In the genomic region with DNA sequence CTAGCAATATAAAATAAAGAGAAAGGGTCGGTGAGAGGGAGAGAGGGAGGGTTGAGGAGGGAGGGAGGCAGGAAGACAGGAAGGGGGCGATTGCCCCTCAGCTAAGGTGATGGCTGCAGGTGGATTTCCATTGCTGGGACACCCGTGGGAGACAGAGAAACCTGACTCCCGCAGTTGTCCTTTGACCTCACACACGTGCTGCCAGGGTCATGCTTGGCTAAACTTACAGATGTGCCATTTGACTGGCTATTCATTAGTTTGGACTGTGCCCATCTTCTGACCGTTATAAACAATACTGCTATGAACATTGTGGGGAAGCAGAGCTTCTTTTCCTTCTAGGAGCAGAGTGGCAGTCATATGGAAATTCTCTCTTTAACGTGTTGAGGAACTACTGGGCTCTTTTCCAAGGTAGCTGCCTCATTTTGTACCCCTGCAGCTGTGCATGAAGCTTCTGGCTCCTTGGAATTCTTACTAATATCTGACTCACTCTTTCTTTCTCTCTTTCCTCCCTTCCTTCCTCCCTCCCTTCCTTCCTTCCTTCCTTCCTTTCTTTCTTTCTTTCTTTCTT, we compare ENCODE assay signal across 26 mouse cellular contexts. TPM values are rescaled to one million over a fixed set of nuclear protein-coding genes. Genes with fewer than 3 reads are reported as not detected.
DNase-seq lines count a peak whose midpoint lies in the region; ATAC-seq and TF ChIP-seq lines count a peak whose summit lies in the region.
"Had no signal": no experiment of that assay in that cellular context is flagged by ENCODE, and none has a peak within 500 bp of the region (broad histone marks: within the 10 kb centered on the region; RNA-seq: fewer than 3 reads in every experiment).

No protein-coding gene starts in this region.

- H3K9me3 ChIP-seq in kidney, embryonic 16.5 days (ENCODE audit: low read length), result no peaks in the 10 kb centered on the region
- H3K9me3 ChIP-seq in stomach, embryonic 16.5 days (replicated peaks; ENCODE audit: control insufficient read depth, low read length), result no peaks in the 10 kb centered on the region
- H3K9me3 ChIP-seq in stomach, postnatal 0 days (ENCODE audit: control insufficient read depth, low read length), result no peaks in the 10 kb centered on the region
- no peaks in the 10 kb centered on the region for H3K9me3 ChIP-seq in kidney, postnatal 0 days (replicated peaks; ENCODE audit: low read length)
- no peaks in the 10 kb centered on the region for H3K9me3 ChIP-seq in midbrain, postnatal 0 days (ENCODE audit: low read length)
- H3K9me3 ChIP-seq: G1E; hindbrain, embryonic 13.5 days; midbrain, embryonic 10.5 days; neural tube, embryonic 15.5 days had no signal

- no peak for TF ChIP-seq EP300 in stomach, postnatal 0 days (optimal IDR thresholded peaks at IDR 0.05)

- no peaks in the 10 kb centered on the region for H3K4me1 ChIP-seq in kidney, embryonic 16.5 days (ENCODE audit: insufficient read depth, low read length)
- no peaks in the 10 kb centered on the region for H3K4me1 ChIP-seq in stomach, embryonic 16.5 days (ENCODE audit: control insufficient read depth, insufficient read depth, low read length)
- H3K4me1 ChIP-seq in stomach, postnatal 0 days (replicated peaks; ENCODE audit: control insufficient read depth, insufficient read depth), result no peaks in the 10 kb centered on the region
- H3K4me1 ChIP-seq in kidney, postnatal 0 days (replicated peaks; ENCODE audit: insufficient read depth, low read length), result no peaks in the 10 kb centered on the region
- no peaks in the 10 kb centered on the region for H3K4me1 ChIP-seq in midbrain, postnatal 0 days (ENCODE audit: insufficient read depth, low read length)
- H3K4me1 ChIP-seq: midbrain, embryonic 10.5 days; neural tube, embryonic 15.5 days had no signal

- no peak overlapping the region for H3K27ac ChIP-seq in kidney, embryonic 16.5 days (ENCODE audit: low read length)
- no peak overlapping the region for H3K27ac ChIP-seq in stomach, embryonic 16.5 days (ENCODE audit: low read length)
- H3K27ac ChIP-seq in stomach, postnatal 0 days (replicated peaks), result no peak overlapping the region
- no peak overlapping the region for H3K27ac ChIP-seq in kidney, postnatal 0 days
- no peak overlapping the region for H3K27ac ChIP-seq in midbrain, postnatal 0 days (ENCODE audit: low read depth, low read length)
- H3K27ac ChIP-seq: heart, adult 2 months; hindbrain, embryonic 13.5 days; layer of hippocampus, adult 2 months; midbrain, embryonic 10.5 days; neural tube, embryonic 15.5 days had no signal

- no peak overlapping the region for H3K9ac ChIP-seq in kidney, embryonic 16.5 days (replicated peaks; ENCODE audit: low read length)
- H3K9ac ChIP-seq in stomach, embryonic 16.5 days (ENCODE audit: low read length), result no peak overlapping the region
- H3K9ac ChIP-seq in stomach, postnatal 0 days (ENCODE audit: low read length), result no peak overlapping the region
- H3K9ac ChIP-seq in kidney, postnatal 0 days (ENCODE audit: low read depth, low read length), result no peak overlapping the region
- H3K9ac ChIP-seq in midbrain, postnatal 0 days (replicated peaks; ENCODE audit: low read length, poor library complexity, severe bottlenecking), result no peak overlapping the region
- H3K9ac ChIP-seq: hindbrain, embryonic 13.5 days; neural tube, embryonic 15.5 days had no signal

- no peak for ATAC-seq in kidney, embryonic 16.5 days (ENCODE audit: low FRiP score, low TSS enrichment)
- ATAC-seq in stomach, embryonic 16.5 days (ENCODE audit: insufficient read depth, low FRiP score), result 0 out of 2 replicates have a peak, but pooled peaks have one; percentile 33
- no peak for ATAC-seq in stomach, postnatal 0 days (ENCODE audit: low FRiP score, low TSS enrichment)
- peak; percentile 25; the same call in 1 of the 2 replicates for ATAC-seq in kidney, postnatal 0 days (replicated peaks; ENCODE audit: low FRiP score, low read depth)
- ATAC-seq in CD4-positive, CD25-positive, alpha-beta regulatory T cell, adult 4 months, result no peak
- ATAC-seq in midbrain, postnatal 0 days (ENCODE audit: low FRiP score), result no peak

- no peaks in the 10 kb centered on the region for H3K27me3 ChIP-seq in kidney, embryonic 16.5 days (ENCODE audit: insufficient read depth, low read length)
- no peaks in the 10 kb centered on the region for H3K27me3 ChIP-seq in stomach, embryonic 16.5 days (ENCODE audit: control insufficient read depth, insufficient read depth, low read length)
- no peaks in the 10 kb centered on the region for H3K27me3 ChIP-seq in stomach, postnatal 0 days (ENCODE audit: control insufficient read depth, insufficient read depth, low read length)
- H3K27me3 ChIP-seq in kidney, postnatal 0 days (ENCODE audit: insufficient read depth, low read length), result no peaks in the 10 kb centered on the region
- H3K27me3 ChIP-seq in midbrain, postnatal 0 days (ENCODE audit: insufficient read depth, low read length), result no peaks in the 10 kb centered on the region

- no peaks in the 10 kb centered on the region for H3K36me3 ChIP-seq in kidney, embryonic 16.5 days (ENCODE audit: insufficient read depth, low read length)
- H3K36me3 ChIP-seq in stomach, embryonic 16.5 days (ENCODE audit: control insufficient read depth, insufficient read depth, low read length), result no peaks in the 10 kb centered on the region
- H3K36me3 ChIP-seq in stomach, postnatal 0 days (ENCODE audit: control insufficient read depth, insufficient read depth, low read length), result no peaks in the 10 kb centered on the region
- no peaks in the 10 kb centered on the region for H3K36me3 ChIP-seq in kidney, postnatal 0 days (ENCODE audit: insufficient read depth, low read length)
- no peaks in the 10 kb centered on the region for H3K36me3 ChIP-seq in midbrain, postnatal 0 days (ENCODE audit: insufficient read depth, low read length)
- H3K36me3 ChIP-seq: G1E; hindbrain, embryonic 13.5 days; midbrain, embryonic 10.5 days; neural tube, embryonic 15.5 days had no signal

- peak; percentile 51 for DNase-seq in kidney, adult 18-20 months
- no peak for DNase-seq in stomach, postnatal 0 days (ENCODE audit: low spot score)
- DNase-seq in kidney, postnatal 0 days (ENCODE audit: low spot score), result peak; percentile 69
- no peak for DNase-seq in midbrain, postnatal 0 days (ENCODE audit: low spot score)
- DNase-seq: adrenal gland, adult 2 months; cerebellum, adult 11 months; cerebellum, postnatal 25 days; gastrocnemius, postnatal 14 days; heart, adult 2 months; lung, postnatal 36 days; right cerebral cortex, postnatal 4 days had no signal

- no peak overlapping the region for H3K4me3 ChIP-seq in kidney, embryonic 16.5 days (ENCODE audit: low read length)
- H3K4me3 ChIP-seq in stomach, embryonic 16.5 days (replicated peaks; ENCODE audit: low read length), result no peak overlapping the region
- no peak overlapping the region for H3K4me3 ChIP-seq in stomach, postnatal 0 days (ENCODE audit: low read depth, low read length)
- H3K4me3 ChIP-seq in kidney, postnatal 0 days (replicated peaks; ENCODE audit: low read depth, low read length), result no peak overlapping the region
- no peak overlapping the region for H3K4me3 ChIP-seq in midbrain, postnatal 0 days (ENCODE audit: low read depth, low read length)
- H3K4me3 ChIP-seq: erythroblast, embryonic 14.5 days; heart, adult 2 months; hindbrain, embryonic 13.5 days; layer of hippocampus, adult 2 months; midbrain, embryonic 10.5 days; neural tube, embryonic 15.5 days had no signal

- H3K4me2 ChIP-seq in kidney, embryonic 16.5 days (replicated peaks; ENCODE audit: low read depth, low read length), result no peak overlapping the region
- no peak overlapping the region for H3K4me2 ChIP-seq in stomach, embryonic 16.5 days (ENCODE audit: low read depth, low read length)
- H3K4me2 ChIP-seq in stomach, postnatal 0 days (replicated peaks; ENCODE audit: low read depth), result no peak overlapping the region
- H3K4me2 ChIP-seq in kidney, postnatal 0 days (ENCODE audit: low read length), result no peak overlapping the region
- H3K4me2 ChIP-seq in midbrain, postnatal 0 days (ENCODE audit: low read depth, low read length, poor library complexity, severe bottlenecking), result no peak overlapping the region
- H3K4me2 ChIP-seq: hindbrain, embryonic 13.5 days; neural tube, embryonic 15.5 days had no signal

- no peak for TF ChIP-seq CTCF in stomach, postnatal 0 days (IDR thresholded peaks at IDR 0.05; ENCODE audit: low read depth)
- no peak for TF ChIP-seq CTCF in kidney, postnatal 0 days (IDR thresholded peaks at IDR 0.05; ENCODE audit: low read depth)
- no peak for TF ChIP-seq CTCF in midbrain, postnatal 0 days (IDR thresholded peaks at IDR 0.05)

- WGBS in kidney, embryonic 16.5 days, result 15% methylated on average over 7 of the region's 7 CpGs
- 38% methylated on average over 7 of the region's 7 CpGs for WGBS in stomach, embryonic 16.5 days
- 40% methylated on average over 7 of the region's 7 CpGs for WGBS in stomach, postnatal 0 days
- WGBS in kidney, postnatal 0 days, result 11% methylated on average over 7 of the region's 7 CpGs
- 42% methylated on average over 7 of the region's 7 CpGs for WGBS in midbrain, postnatal 0 days

RNA-seq across cellular contexts. Expression of a gene that starts 3.7 kb away (rescaled TPM):
- not detected in 2 replicates for polyA plus RNA-seq in kidney, embryonic 16.5 days (2015; fragmentation: Nextera tagmentation; extraction: Ambion mirVana)
- polyA plus RNA-seq in stomach, embryonic 16.5 days (2015; fragmentation: Nextera tagmentation; extraction: Ambion mirVana), result not detected in 2 replicates
- polyA plus RNA-seq in stomach, postnatal 0 days (2015; fragmentation: Nextera tagmentation; extraction: Ambion mirVana), result not detected in 2 replicates
- not detected in 2 replicates for polyA plus RNA-seq in kidney, postnatal 0 days (2015; fragmentation: Nextera tagmentation; extraction: Ambion mirVana)
- polyA plus RNA-seq in CD4-positive, CD25-positive, alpha-beta regulatory T cell, adult 4 months (2017; shearing (Covaris generic)), result not detected
- not detected in 2 replicates for total RNA-seq in midbrain, postnatal 0 days (2014; rRNA removed)
- polyA plus RNA-seq in midbrain, postnatal 0 days (2015; fragmentation: Nextera tagmentation; extraction: Ambion mirVana), result not detected in 2 replicates
- total RNA-seq: adrenal gland, adult 2 months; gastrocnemius, postnatal 14 days; heart, adult 2 months; layer of hippocampus, adult 2 months had no signal
- polyA plus RNA-seq: adrenal gland, adult 2 months; erythroblast, embryonic 14.5 days; frontal cortex, adult 2 months; G1E; heart, adult 2 months; heart, postnatal 0 days; hindbrain, embryonic 13.5 days; intestine, embryonic 14.5 days; limb, embryonic 11.5 days; liver, embryonic 16.5 days; midbrain, embryonic 10.5 days; neural tube, embryonic 15.5 days; urinary bladder, adult 2 months had no signal

RNA-seq across cellular contexts. Expression of a gene that starts 13.1 kb away (rescaled TPM):
- polyA plus RNA-seq in kidney, embryonic 16.5 days (2015; fragmentation: Nextera tagmentation; extraction: Ambion mirVana), result not detected in 2 replicates
- not detected in 2 replicates for polyA plus RNA-seq in stomach, embryonic 16.5 days (2015; fragmentation: Nextera tagmentation; extraction: Ambion mirVana)
- polyA plus RNA-seq in stomach, postnatal 0 days (2015; fragmentation: Nextera tagmentation; extraction: Ambion mirVana), result not detected in 2 replicates
- not detected in 2 replicates for polyA plus RNA-seq in kidney, postnatal 0 days (2015; fragmentation: Nextera tagmentation; extraction: Ambion mirVana)
- not detected for polyA plus RNA-seq in CD4-positive, CD25-positive, alpha-beta regulatory T cell, adult 4 months (2017; shearing (Covaris generic))
- 0.09 TPM in 1 of 2 replicates, not detected in the other for total RNA-seq in midbrain, postnatal 0 days (2014; rRNA removed)
- not detected in 2 replicates for polyA plus RNA-seq in midbrain, postnatal 0 days (2015; fragmentation: Nextera tagmentation; extraction: Ambion mirVana)
- total RNA-seq: adrenal gland, adult 2 months; G1E; gastrocnemius, postnatal 14 days; heart, adult 2 months; layer of hippocampus, adult 2 months had no signal
- polyA plus RNA-seq: adrenal gland, adult 2 months; erythroblast, embryonic 14.5 days; frontal cortex, adult 2 months; G1E; heart, adult 2 months; heart, postnatal 0 days; hindbrain, embryonic 13.5 days; intestine, embryonic 14.5 days; limb, embryonic 11.5 days; liver, embryonic 16.5 days; midbrain, embryonic 10.5 days; urinary bladder, adult 2 months had no signal

RNA-seq across cellular contexts. Expression of a gene that starts 13.3 kb away (rescaled TPM):
- 1.1 and 1.3 TPM in 2 replicates for polyA plus RNA-seq in kidney, embryonic 16.5 days (2015; fragmentation: Nextera tagmentation; extraction: Ambion mirVana)
- polyA plus RNA-seq in stomach, embryonic 16.5 days (2015; fragmentation: Nextera tagmentation; extraction: Ambion mirVana), result 1.6 and 2.2 TPM in 2 replicates
- 6.1 and 7.8 TPM in 2 replicates for polyA plus RNA-seq in stomach, postnatal 0 days (2015; fragmentation: Nextera tagmentation; extraction: Ambion mirVana)
- polyA plus RNA-seq in kidney, postnatal 0 days (2015; fragmentation: Nextera tagmentation; extraction: Ambion mirVana), result 2.7 and 3.2 TPM in 2 replicates
- not detected for polyA plus RNA-seq in CD4-positive, CD25-positive, alpha-beta regulatory T cell, adult 4 months (2017; shearing (Covaris generic))
- total RNA-seq in midbrain, postnatal 0 days (2014; rRNA removed), result 1.1 TPM in 2 replicates
- polyA plus RNA-seq in midbrain, postnatal 0 days (2015; fragmentation: Nextera tagmentation; extraction: Ambion mirVana), result 0.72 and 1.1 TPM in 2 replicates
- polyA plus RNA-seq: erythroblast, embryonic 14.5 days; G1E; midbrain, embryonic 10.5 days had no signal

RNA-seq across cellular contexts. Expression of a gene that starts 16.1 kb away (rescaled TPM):
- 0.17 and 0.20 TPM in 2 replicates for polyA plus RNA-seq in kidney, embryonic 16.5 days (2015; fragmentation: Nextera tagmentation; extraction: Ambion mirVana)
- polyA plus RNA-seq in stomach, embryonic 16.5 days (2015; fragmentation: Nextera tagmentation; extraction: Ambion mirVana), result 0.05 and 0.06 TPM in 2 replicates
- polyA plus RNA-seq in stomach, postnatal 0 days (2015; fragmentation: Nextera tagmentation; extraction: Ambion mirVana), result 0.27 and 0.30 TPM in 2 replicates
- 0.40 and 0.43 TPM in 2 replicates for polyA plus RNA-seq in kidney, postnatal 0 days (2015; fragmentation: Nextera tagmentation; extraction: Ambion mirVana)
- polyA plus RNA-seq in CD4-positive, CD25-positive, alpha-beta regulatory T cell, adult 4 months (2017; shearing (Covaris generic)), result not detected
- total RNA-seq in midbrain, postnatal 0 days (2014; rRNA removed), result not detected in 2 replicates
- 0.07 and 0.28 TPM in 2 replicates for polyA plus RNA-seq in midbrain, postnatal 0 days (2015; fragmentation: Nextera tagmentation; extraction: Ambion mirVana)
- polyA plus RNA-seq: erythroblast, embryonic 14.5 days; G1E; hindbrain, embryonic 13.5 days had no signal

RNA-seq across cellular contexts. Expression of a gene that starts 44.8 kb away (rescaled TPM):
- 1.6 and 3.2 TPM in 2 replicates for polyA plus RNA-seq in kidney, embryonic 16.5 days (2015; fragmentation: Nextera tagmentation; extraction: Ambion mirVana)
- 2.6 and 3.2 TPM in 2 replicates for polyA plus RNA-seq in stomach, embryonic 16.5 days (2015; fragmentation: Nextera tagmentation; extraction: Ambion mirVana)
- polyA plus RNA-seq in stomach, postnatal 0 days (2015; fragmentation: Nextera tagmentation; extraction: Ambion mirVana), result 3.1 and 3.6 TPM in 2 replicates
- polyA plus RNA-seq in kidney, postnatal 0 days (2015; fragmentation: Nextera tagmentation; extraction: Ambion mirVana), result 2.9 and 3.8 TPM in 2 replicates
- 1 to 10 TPM; 2.4 to 2.6 TPM for polyA plus RNA-seq in CD4-positive, CD25-positive, alpha-beta regulatory T cell, adult 4 months (2017; shearing (Covaris generic))
- 0.09 TPM in 1 of 2 replicates, not detected in the other for total RNA-seq in midbrain, postnatal 0 days (2014; rRNA removed)
- 1.4 and 1.5 TPM in 2 replicates for polyA plus RNA-seq in midbrain, postnatal 0 days (2015; fragmentation: Nextera tagmentation; extraction: Ambion mirVana)
- polyA plus RNA-seq: adrenal gland, adult 2 months had no signal

Comparison
In these comparisons a context has a peak if more than half of its experiments do, and no peak if none do; other contexts are left out.
1. ATAC-seq: peak in stomach, embryonic 16.5 days (single experiment) and kidney, postnatal 0 days (single experiment); none in kidney, embryonic 16.5 days (single experiment), stomach, postnatal 0 days (single experiment), CD4-positive, CD25-positive, alpha-beta regulatory T cell, adult 4 months (single experiment) and midbrain, postnatal 0 days (single experiment).
2. DNase-seq: peak in kidney, adult 18-20 months (single experiment) and kidney, postnatal 0 days (single experiment); none in stomach, postnatal 0 days (single experiment) and midbrain, postnatal 0 days (single experiment).